Mouse (Mus musculus) heart, adult 10 weeks (tissue): ENCODE results near the gene Ly6g5c. TPM values are rescaled to one million over a fixed set of nuclear protein-coding genes. Genes with fewer than 3 reads are reported as not detected.

Experiments used
- polyA plus RNA-seq: library from polyadenylated mRNA; stranded (reverse); fragments of 350-450 nt; fragmentation: Illumina TruSeq; extraction: RNeasy Lipid Tissue Mini Kit (QIAGEN cat#74804); gene quantifications from one replicate; pipeline ENCODE4 v1.2.3, GENCODE M21; 2014; ENCODE audit warnings: low read depth, low replicate concordance

The Ly6g5c gene
- polyA plus RNA-seq, result not detected

DNA sequence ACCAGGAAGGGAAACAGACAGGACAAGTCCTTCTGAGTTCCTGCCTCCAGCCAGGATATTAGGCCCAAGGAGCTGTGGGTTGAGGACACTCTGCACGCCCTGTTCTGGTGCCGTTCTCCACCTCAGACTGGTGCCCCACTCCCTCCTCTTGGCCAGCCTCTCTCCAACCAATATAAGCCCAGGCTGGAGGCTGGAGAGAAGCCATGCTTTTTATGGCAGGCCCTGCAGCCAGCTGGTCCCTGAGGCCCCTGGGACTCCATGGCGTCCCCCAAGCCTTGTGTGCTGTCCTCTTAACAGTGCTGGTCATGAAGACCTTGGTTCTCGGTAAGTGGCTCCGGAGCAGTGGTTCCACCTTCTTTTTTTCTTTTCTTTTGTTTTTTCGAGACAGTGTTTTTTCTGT lies at the start of gene Ly6g5c:
Ly6g5c (plus strand) TSS at position 183 of the 400 bp plus-strand sequence.

DNA sequence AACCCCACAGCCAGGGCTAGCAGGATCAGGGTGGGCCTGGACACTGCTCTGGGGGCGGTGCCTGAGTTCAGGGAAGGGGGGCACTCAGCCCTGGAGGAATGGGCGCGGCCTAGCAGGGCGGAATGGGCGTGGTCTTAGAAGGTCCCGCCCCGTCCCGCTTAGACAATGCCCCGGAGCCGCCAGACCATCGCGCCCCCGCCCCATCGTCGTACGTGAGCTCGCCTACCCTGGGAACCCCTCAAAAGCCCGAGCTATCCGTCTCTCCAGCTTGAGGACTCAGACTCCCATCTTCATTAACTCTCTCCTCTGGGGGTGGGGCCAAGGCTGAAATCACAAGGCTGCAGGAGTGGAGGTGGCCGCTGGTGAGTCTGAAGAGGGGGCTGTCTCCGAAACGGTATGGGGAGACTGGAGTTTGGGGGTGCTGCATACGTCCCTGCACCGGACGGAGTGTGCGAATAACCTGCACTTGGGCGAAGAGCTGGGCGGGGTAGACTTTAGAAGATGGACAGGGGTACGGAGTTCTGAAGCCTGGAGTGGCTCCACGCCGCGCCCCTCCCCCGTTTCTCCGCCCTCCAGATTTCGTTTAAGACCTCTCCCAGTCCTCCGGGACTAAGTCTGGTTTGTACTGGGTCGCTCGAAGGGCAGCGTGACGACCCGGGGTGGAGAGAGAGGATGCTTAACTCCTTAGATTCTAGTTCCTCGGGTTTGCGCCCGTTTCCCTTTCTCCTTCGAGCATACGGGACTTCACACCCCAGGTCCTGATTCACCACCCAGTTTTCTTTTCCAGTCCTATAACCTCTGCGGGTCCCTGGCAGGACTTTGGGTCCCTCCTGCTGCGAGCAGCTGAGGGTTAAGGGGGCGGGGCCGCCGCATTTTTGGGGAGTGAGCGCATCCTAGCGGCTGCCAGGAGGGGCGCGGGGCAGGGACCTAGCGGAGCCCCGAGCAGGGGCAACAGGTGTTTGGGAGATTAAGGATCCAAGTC lies 48.9 kb upstream of the Ly6g5c start, which contains the start of gene Ddah2:
Ddah2 (plus strand) TSS at position 125 of the 982 bp plus-strand sequence.

DNA sequence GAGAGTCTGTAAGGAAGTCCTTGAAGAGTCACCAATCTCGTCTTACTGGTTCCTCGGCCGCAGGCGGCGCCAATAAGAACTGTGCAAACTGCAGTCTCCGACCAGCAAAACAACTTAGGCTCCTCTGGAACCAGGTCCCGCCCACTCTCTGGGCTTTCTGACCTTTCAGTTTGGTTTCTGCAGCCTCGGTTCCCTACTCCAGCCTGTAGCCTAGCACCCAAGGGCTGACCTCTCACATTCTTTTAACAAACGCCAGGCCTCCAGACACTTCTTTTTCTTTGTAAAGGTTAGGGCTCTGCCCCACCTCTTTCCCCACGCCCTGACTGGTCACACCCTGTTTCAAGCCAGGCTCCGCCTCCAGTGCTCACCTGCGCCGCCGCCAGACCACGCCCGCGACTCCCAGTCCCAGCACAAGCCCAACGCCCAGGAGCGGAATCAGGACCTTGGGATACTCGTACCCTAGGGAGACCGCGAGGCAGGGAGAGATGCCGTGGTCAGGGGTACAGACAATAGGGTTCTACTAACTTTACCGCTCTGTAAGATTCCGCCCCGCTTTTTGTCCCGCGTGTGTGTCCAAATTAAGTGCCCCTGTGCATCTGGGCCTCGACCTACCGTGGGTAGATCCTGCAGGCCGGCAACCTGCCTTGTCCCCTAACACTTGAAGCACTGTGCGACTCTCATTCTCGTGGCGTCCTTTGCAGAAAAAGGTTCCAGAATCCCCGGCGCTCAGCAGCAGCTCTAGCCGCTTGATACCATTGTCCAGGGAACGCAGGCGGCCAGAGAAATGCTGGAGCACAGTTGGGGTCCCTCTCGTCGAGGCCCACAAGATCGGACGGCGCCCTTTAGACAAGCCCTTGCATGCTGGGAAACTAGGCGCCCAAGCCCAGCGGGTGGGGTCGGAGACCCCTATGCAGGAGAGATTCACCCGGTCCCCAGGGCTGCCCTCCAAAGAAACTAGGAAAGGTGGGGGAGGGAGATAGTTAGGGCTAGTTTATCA lies 42.8 kb upstream of the Ly6g5c start, which contains the start of gene Ly6g6c:
Ly6g6c (plus strand) TSS at position 438 of the 997 bp plus-strand sequence.

DNA sequence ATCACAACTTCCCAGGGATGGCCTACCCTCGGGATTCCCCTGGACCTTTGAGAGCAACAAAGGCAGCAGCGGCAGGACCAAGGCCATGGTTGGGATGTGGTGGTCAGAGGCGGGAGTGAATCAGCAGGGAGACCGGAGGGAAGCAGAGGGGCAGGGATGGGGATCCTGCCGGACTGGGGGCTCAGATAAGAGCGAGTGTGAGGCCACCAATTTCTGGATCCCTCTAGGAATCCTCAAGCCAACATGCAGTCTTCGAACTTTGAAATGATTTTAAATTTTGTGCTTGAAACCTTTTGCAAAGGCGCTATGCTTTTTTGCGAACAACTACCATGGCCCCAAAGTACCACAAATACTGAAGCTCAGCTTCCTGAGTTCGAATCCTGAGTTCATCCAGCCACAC lies 42.0 kb upstream of the Ly6g5c start, which contains the start of gene Mpig6b:
Mpig6b (minus strand) TSS at position 101 of the 400 bp plus-strand sequence.

DNA sequence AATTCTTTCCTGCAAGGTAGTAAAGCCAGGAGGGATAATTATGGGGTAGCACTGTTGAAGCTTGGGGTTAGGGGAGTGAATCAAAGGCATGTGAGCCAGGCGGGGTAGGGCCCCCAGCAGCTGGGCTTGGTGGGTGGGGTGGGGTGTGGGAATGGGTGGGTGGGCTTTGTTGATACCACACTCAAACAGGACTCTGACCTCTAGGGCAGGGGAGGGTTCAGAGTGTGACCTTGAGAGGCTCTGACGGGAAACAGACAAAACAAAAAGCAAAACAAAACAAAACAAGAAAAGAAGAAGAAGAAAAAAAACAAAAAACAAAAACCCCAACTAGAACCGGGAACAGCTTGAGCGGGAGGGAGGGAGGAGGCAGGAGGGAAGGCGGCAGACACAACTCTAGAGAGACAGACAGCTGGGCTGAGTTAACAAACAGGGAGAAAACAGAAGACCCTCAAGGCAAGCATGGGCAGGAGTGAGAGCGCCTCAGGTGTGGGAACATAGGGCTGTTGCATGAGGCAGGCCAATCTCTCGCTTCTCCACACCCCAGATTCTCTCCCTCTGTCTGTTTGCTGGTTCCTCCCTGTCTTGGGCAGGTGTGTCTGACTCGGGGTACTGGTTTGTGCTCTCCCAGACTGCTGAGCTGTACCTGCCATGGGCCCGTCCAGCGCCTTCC lies 31.4 kb upstream of the Ly6g5c start, which contains the start of gene Ly6g6e:
Ly6g6e (plus strand) TSS at position 396 of the 670 bp plus-strand sequence.

DNA sequence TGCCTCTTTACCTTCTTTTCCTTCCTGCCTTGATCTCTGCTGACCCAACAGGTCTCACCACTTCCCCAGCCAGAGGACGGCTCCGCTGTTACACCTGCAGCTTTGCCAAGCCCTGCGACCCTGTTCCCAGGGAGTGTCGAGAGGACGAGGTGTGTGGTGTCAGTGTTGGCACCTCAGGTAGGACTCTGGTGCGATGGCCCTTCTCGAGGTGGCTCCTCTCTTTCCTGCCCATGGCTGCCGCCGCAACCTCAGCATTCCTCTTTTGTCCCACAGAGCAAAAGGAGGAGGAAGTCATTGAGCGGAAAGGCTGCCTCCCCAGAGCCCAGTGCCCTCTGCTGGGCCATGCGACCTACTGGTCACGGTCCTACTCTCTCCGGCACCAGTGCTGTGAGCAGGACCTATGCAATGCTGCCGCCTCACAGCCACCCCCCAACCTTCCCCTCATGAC lies 30.3 kb upstream of the Ly6g5c start, which contains the start of gene Ly6g6d:
Ly6g6d (minus strand) TSS at position 280 of the 448 bp plus-strand sequence.

DNA sequence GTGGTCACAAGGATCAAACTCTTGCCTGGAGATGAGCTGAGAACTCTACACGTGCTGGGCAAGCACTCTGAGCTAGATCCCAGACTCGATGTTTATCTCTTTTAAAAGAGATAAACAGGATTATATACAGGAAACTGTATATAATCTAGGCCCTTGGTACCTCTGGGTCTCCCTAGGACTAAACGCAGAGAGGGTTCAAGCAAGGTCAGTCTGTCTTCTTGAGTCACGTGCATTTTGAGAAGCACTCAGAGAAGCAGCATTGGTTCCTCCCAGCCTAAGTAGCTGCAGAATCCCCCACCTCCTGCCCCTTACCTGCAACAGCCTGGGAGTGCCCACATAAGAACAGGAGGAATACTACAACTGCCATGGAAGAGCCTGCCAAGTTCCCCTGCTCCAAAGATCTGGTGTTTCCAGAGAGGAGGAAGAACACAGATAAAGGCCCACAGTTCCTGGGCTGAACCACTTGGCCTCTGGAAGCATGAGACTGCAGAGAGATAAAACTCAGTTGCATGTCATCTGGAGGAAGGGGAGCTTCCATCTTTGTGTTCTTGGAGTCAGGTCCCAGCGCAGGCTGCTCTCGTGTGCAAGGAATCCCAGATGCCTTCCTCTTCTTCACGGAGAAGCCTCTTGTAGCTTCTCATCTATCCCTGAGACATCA lies 22.7 kb upstream of the Ly6g5c start, which contains the start of gene Ly6g6f:
Ly6g6f (minus strand) TSS at position 403 of the 658 bp plus-strand sequence.

DNA sequence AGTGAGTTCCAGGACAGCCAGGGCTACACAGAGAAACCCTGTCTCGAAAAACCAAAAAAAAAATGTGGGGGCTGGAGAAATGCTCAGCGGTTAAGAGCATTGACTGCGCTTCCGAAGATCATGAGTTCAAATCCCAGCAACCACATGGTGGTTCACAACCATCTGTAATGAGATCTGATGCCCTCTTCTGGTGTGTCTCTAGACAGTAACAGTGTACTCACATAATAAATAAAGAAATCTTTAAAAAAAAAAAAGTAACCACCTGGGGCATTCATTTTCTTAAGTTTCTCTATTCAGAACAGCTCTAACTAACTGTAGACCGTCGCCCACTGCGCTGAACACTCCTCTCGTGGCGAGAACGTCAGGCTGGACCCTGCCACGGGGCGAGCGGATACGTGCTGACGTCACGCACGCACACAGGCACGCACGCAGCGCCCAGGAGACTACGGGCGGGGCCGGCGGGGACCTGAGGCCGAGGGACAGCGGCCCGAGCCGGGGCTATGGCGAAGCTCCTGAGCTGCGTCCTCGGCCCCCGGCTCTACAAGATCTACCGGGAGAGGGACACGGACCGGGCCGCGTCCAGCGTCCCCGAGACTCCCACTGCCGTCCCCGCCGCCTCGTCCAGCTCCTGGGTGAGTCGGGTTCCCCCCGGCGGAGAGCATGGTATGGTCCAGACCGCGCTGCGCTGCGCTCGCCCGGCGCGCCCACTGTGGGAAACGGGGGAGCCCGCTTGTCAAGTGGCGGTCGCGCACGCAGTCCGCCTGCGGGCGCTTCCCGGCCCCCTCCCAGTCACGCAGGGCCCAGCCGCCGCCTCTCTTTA lies 19.0 kb upstream of the Ly6g5c start, which contains the start of gene Abhd16a:
Abhd16a (plus strand) TSS at position 439 of the 820 bp plus-strand sequence.

DNA sequence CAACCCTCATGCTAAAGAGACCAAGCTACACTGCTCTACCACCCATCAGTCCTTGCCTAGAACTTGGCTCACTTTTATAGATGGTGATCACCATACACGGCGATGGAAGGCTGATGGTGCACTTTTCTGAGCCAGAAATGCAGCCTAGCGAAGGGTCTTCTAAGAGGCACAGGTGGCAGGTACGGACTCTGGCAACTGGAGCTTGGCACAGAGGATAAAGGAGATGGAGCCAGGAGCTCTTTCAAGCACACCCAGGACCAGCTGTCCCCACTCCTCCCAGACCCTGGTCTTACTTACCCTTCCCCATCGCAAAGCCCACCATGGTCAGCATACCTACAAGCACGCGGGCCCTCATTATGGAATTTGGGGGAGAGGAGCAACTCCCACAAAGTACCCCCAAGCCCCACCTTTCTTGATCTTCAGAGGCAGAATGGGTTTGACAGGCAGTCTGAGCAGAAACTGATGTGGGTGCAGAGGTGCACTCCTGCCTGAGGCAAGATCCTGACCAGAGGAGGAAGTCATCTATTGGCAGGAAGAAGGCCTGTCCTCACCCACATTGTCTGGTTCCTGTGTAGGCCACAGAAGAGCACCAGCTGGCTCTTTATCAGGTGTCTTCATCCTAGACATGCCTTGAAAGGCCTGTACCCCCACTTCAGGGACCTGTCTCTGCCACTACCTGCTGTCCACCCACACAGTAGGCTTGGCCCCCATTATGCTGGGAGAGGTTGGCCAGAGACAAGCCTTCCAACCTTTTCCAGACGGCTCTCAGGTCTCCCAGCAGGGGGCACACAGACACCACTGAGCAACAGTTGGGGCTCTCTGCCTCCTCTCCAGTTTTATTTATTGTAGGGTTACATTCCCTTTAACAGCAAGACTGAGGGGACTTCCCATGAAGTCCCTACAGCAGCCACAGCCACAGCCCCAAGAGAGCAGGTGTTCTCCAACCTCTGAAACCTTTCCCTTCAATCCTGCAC lies 7.3 kb downstream of the Ly6g5c start, which contains the start of gene Ly6g5b:
Ly6g5b (minus strand) TSS at position 383 of the 974 bp plus-strand sequence.

DNA sequence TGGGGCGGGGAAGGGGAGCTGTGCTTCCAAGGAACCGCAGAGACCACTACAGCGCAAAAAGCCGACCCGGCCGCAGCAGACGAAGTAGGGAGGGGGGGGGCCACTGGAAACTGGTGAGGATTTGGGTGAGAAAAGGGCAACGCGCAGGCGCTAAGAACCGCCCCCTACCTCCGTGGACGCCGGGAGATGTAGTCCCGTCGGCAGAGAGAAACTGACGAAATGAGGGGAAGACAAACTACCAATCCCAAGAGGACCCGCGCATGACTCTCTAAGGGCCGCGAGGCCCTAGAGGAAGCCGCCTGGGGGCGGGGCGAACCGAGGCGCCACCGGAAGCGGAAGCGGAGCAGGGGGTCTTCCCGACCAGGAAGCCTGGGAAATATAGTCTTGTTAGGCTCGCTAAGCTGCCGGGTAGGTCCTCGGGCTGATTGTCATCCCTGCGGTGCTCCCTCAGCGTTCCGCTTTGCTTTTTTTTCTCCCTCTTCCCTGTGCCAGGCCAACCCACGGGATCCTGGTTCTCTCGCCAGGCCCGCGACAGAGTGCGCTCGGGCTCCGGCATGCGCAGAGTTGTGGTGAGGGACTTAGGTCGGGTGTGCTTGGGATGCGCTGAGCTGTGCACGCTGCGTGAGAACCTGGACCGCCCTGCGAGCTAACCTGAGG lies 13.2 kb downstream of the Ly6g5c start, which contains the start of gene Gpank1:
Gpank1 (plus strand) TSS at position 313 of the 657 bp plus-strand sequence.

DNA sequence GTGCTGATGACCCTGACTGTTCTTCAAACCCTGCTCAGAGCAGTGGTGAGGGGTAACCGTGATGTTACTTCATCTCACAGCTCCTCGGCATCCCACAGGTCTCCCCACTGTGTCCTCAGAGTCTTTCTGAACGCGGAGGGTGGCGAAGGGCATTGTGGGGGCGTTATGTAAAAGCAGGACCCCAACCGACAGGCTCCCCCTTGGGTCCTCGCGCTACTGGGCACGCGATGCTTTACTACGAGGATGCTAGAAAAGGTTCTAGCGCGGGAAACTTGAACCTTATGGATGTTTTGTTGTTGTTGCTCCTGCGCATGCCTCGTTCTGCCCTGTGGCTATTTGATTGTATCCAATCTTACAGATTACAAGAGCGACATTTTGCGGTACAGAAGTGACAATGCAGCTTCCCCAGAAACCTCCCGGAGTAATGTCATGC lies 13.8 kb downstream of the Ly6g5c start, which contains the start of gene Csnk2b:
Csnk2b (minus strand) TSS at position 183 of the 433 bp plus-strand sequence.

DNA sequence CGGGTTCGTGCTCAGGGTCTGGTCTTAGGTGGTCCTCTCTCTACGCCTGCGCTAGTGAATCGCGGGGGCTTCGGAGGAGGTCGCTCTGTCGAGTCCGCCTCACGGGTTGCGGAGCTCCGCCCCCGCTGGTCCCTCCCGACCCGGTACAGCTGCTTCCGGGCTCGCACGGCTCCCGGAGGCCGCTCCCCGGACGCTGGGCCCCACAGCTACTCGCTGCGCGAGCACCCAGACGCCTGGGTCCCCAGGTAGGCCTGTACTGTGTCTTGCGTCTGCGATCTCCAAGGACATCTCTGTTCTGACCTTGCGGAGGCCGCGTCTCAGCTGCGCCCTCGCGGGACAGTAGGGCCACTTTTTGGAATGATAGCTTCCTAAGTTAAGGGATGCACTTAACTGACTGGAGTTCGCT lies 18.1 kb downstream of the Ly6g5c start, which contains the start of gene D17H6S53E:
D17H6S53E (plus strand) TSS at position 168 of the 406 bp plus-strand sequence.

DNA sequence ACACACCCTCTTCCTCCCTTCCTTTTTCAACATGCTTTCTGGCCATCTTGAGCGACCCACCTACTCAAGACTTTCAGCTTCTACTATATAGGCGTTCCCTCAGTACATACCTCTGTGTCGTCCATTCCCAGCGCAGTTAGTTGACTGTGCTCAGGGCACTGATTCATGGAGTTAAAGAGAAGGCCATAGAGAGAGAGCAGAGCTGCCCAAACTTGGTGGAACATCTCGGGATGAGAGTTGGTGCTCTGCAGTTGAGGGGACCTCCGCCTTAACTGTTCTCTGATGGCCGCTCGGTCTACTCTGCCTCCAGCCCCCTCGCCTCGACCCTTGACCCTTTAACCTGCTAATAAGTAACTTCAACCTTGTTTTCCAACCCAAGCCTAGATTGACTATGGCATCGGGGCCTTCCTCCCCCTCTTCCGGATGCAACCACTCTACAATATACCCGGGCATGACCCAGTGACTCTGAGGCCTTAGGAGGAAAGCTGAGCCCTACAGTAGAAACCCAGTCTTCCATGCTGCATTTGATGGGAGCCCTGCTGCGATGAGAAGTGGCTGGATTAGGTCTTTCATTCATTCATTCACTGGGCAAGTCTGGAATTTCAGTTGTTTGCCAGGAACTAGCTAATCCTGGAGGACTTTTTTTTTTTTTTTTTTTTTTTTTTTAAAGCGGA lies 23.6 kb downstream of the Ly6g5c start, which contains the start of gene Apom:
Apom (minus strand) TSS at position 551 of the 674 bp plus-strand sequence.

DNA sequence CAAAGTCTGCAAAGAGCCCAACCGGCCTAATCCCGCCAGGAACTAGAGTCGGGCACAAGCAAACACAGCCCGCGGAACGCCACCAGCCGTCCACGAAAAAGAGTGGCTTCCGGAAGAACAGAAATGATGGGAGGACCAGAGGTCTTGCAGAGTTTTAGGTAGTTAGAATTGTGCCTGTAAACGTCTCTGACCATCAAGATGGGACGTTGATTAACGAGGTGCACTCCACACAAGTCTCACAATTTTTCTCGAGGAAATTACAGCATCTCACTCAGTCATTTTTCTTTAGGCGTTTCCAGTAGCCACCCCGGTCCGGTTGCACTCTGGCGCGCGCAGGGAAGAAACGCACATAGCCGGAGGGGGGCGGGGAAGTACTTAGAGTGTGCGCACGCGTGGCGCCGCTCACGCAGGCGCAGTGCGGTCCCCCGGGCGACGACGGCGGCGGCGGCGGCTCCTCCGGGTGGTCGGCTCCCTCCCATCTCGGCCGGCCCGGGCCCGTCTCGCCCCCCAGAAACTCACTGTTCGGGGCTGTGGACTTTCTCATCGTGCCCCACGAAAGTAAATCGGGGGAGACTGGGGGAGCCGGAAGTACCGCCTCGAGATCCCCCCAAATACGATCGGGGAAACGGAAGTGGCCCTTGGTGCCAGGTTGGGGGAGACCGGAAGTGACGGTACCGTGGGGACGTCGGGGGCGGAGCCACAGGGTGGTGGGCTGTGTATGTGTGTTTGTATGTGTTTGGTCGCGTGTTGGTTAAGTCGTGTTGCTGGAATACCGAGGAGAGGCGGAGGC lies 26.9 kb downstream of the Ly6g5c start, which contains the start of gene Bag6:
Bag6 (plus strand) TSS at position 378 of the 790 bp plus-strand sequence.

